8 mouse cellular contexts compared by ENCODE assay signal in the genomic region with DNA sequence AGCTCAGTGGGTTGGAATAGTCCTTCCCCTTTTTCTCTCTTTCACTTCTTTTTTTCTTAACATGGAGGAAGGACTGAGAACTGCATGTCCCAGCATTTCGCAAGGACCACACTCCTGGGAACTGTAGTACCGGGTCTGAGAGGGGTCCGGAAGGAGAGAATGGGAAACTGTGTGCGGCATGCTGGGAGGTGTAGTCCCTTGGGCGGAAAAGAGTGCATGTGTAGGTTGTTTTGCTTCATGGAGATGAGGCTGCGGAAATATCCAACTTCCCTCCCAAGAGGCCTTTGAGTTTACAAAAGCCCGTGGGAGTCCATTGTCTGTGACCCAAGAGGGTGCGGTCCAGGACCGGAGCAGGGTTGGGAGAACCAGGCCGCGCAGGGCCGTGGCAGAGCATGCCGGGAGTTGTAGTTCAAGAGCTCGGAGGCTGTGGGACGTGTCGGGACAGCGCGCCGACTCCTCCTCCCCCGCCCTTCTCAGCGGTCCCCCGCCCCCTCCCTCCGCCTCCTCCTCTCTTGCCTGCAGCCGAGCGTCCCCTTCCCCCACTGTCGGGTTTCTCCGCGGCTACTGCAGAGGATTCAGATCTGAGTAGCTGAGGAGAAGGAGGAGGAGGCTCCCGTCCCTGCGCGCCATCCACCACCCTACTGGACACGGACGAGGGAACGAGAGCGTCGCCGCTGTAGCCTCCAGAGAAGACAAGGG. TPM values are rescaled to one million over a fixed set of nuclear protein-coding genes. Genes with fewer than 3 reads are reported as not detected.
DNase-seq lines count a peak whose midpoint lies in the region; ATAC-seq lines count a peak whose summit lies in the region.

A gene (plus strand): TSS at position 493 of the 699 bp plus-strand sequence.

- no peaks in the 10 kb centered on the region for H3K9me3 ChIP-seq in lung, embryonic 16.5 days (ENCODE audit: control insufficient read depth, low read length)

- H3K27ac ChIP-seq in lung, embryonic 16.5 days (ENCODE audit: low read length), result peak within 1 kb of the TSS; percentile 98

- DNase-seq in MEL-GATA-1-ER (ENCODE audit: extremely low read depth, low read depth), result peak; percentile 97
- peak; percentile 92 for DNase-seq in cerebellum, adult 8-10 months
- peak; percentile 93 for DNase-seq in forelimb bud, embryonic 11.5 days (ENCODE audit: low read depth, low spot score)
- peak; percentile 90 for DNase-seq in layer of hippocampus, adult 9-10 months (ENCODE audit: low spot score)
- peak; percentile 59 for DNase-seq in ovary, postnatal 10 days (ENCODE audit: low spot score)
- peak; percentile 87 to 93 for DNase-seq in thymus, postnatal 10 days (ENCODE audit: low spot score in 2 of 2)

- H3K27me3 ChIP-seq in lung, embryonic 16.5 days (ENCODE audit: control insufficient read depth, insufficient read depth, low read depth, low read length), result no peaks in the 10 kb centered on the region

- H3K9ac ChIP-seq in lung, embryonic 16.5 days (ENCODE audit: low read length), result peak within 1 kb of the TSS; percentile 99

- H3K4me1 ChIP-seq in lung, embryonic 16.5 days (replicated peaks; ENCODE audit: control insufficient read depth, insufficient read depth, low read length), result peaks cover 17% of the 10 kb centered on the region

- H3K4me3 ChIP-seq in lung, embryonic 16.5 days (ENCODE audit: low read length), result peak within 1 kb of the TSS; percentile 98

- H3K36me3 ChIP-seq in lung, embryonic 16.5 days (ENCODE audit: control insufficient read depth, insufficient read depth, low read length), result no peaks in the 10 kb centered on the region

- ATAC-seq in hematopoietic stem cell, adult 5-6 weeks (replicated peaks in 1 of 2; ENCODE audit: insufficient read depth in 1 of 2, low FRiP score in 2 of 2, low TSS enrichment in 1 of 2, low read depth in 1 of 2, poor library complexity in 2 of 2, severe bottlenecking in 2 of 2), result peak; percentile 97 to 98
- ATAC-seq in lung, embryonic 16.5 days (ENCODE audit: low read depth), result peak; percentile 99

- H3K4me2 ChIP-seq in lung, embryonic 16.5 days (ENCODE audit: low read depth, low read length), result peak within 1 kb of the TSS; percentile 76

- 0% methylated on average over 30 of the region's 37 CpGs for WGBS in lung, embryonic 16.5 days

RNA-seq across cellular contexts. Expression of the gene that starts here (rescaled TPM):
- 18.6 and 19.3 TPM in 2 replicates for total RNA-seq in hematopoietic stem cell, adult 5-6 weeks (2017)
- polyA plus RNA-seq in lung, embryonic 16.5 days (2015; fragmentation: Nextera tagmentation; extraction: Ambion mirVana), result 39.3 and 45.7 TPM in 2 replicates

Comparison
In these comparisons a context has a peak if more than half of its experiments do, and no peak if none do; other contexts are left out.
1. Peak in every context shown above with its lines: DNase-seq, ATAC-seq, H3K4me3 ChIP-seq and H3K27ac ChIP-seq.